Mouse (Mus musculus) heart, embryonic 15.5 days (tissue): ENCODE measurements around the gene Ambra1. TPM values are rescaled to one million over a fixed set of nuclear protein-coding genes. Genes with fewer than 3 reads are reported as not detected.

Experiments used
- ATAC-seq: fragments of 200-750 bp; cut with Nextera tagmentation; replicated peaks from 2 replicates; pipeline ENCODE4 v1.8.0; 2017; ENCODE audit warnings: low read depth, moderate TSS enrichment; ENCODE audit not compliant: insufficient number of reproducible peaks, insufficient read depth, low FRiP score
- H3K27ac ChIP-seq: fragments of 300-500 bp; sonication (generic); 2 replicates; pipeline ENCODE4 v1.5.1; 2015; ENCODE audit warnings: mild to moderate bottlenecking, inconsistent platforms
- H3K27me3 ChIP-seq: fragments of 300-500 bp; sonication (generic); 2 replicates; pipeline ENCODE4 v1.6.1; 2015; ENCODE audit warnings: inconsistent platforms
- H3K36me3 ChIP-seq: fragments of 300-500 bp; sonication (generic); 2 replicates; pipeline ENCODE4 v1.6.1; 2015; ENCODE audit warnings: mild to moderate bottlenecking, inconsistent platforms
- H3K4me1 ChIP-seq: fragments of 300-500 bp; sonication (generic); replicated peaks from 2 replicates; pipeline ENCODE4 v1.6.1; 2015; ENCODE audit warnings: inconsistent platforms
- H3K4me2 ChIP-seq: fragments of 300-500 bp; sonication (generic); 2 replicates; pipeline ENCODE4 v1.6.1; 2015; ENCODE audit warnings: inconsistent platforms, mild to moderate bottlenecking, moderate library complexity
- H3K4me3 ChIP-seq: fragments of 300-500 bp; sonication (generic); 2 replicates; pipeline ENCODE4 v1.5.1; 2015; ENCODE audit warnings: mild to moderate bottlenecking, inconsistent platforms
- H3K9ac ChIP-seq: fragments of 300-500 bp; sonication (generic); 2 replicates; pipeline ENCODE4 v1.6.1; 2015; ENCODE audit warnings: mild to moderate bottlenecking, inconsistent platforms
- H3K9me3 ChIP-seq: fragments of 300-500 bp; sonication (generic); replicated peaks from 2 replicates; pipeline ENCODE4 v1.6.1; 2016; ENCODE audit warnings: inconsistent platforms
- WGBS: fragments of 180-500 bp; shearing (Covaris S2); methylation state at CpG from one replicate; pipeline ENCODE4 v1.1.7; 2015; ENCODE audit warnings: mixed read lengths; 5-methylcytosine and 5-hydroxymethylcytosine counted together
- polyA plus RNA-seq: library from polyadenylated mRNA; unstranded; fragments of >200 nt; fragmentation: Nextera tagmentation; extraction: Ambion mirVana; gene quantifications from 2 replicates; pipeline ENCODE4 v1.2.1, GENCODE M21; 2015

Gene Ambra1
- polyA plus RNA-seq, 1 experiment from 2014 or later = 8.6 TPM

GRCm38 (mm10) chr2:91945483-91945882 is 215.5 kb downstream of the Ambra1 start, which contains the start of gene Gm9821:
TSS of gene Gm9821 (plus strand) at chr2:91945703.
- H3K27ac ChIP-seq = 0 out of 2 replicates have a peak within 1 kb of the TSS, but pooled peaks have one; percentile 9
- WGBS = 90% methylated on average over 18 of the region's 18 CpGs
- no peak within 1 kb of the TSS for H3K9ac ChIP-seq
- ATAC-seq = no peak
- peaks cover 17% of the 10 kb centered on the region for H3K36me3 ChIP-seq
- H3K4me2 ChIP-seq = peak within 1 kb of the TSS; percentile 48
- no peak within 1 kb of the TSS for H3K4me3 ChIP-seq
- no peaks in the 10 kb centered on the region for H3K27me3 ChIP-seq
- no peaks in the 10 kb centered on the region for H3K9me3 ChIP-seq
- peaks cover 69% of the 10 kb centered on the region for H3K4me1 ChIP-seq

DNA sequence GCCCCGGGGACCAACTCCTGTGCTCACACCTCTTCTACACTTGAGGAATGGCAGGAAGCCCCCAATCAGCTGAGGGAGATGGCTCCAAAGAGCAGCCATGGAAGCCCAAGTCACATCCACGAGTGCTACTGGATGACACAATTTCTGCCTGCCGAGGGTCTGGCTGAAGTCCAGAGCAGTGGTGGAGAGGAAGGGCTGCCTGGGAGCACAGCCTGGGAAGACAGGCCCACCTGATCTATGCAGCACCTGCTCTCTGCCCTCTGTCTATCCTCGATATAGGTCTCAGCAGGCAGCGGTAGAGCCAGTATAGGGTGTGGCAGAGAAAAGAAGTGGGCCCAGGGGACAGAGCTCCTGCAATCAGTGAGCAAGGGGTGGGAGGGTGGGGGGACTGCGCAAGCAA is 216.9 kb downstream of the Ambra1 start:
- peak overlapping the region; percentile 18; the same call in 1 of the 2 replicates for H3K9ac ChIP-seq
- H3K9me3 ChIP-seq = no peaks in the 10 kb centered on the region
- H3K4me2 ChIP-seq = peak overlapping the region; percentile 48
- peaks cover 12% of the 10 kb centered on the region for H3K36me3 ChIP-seq
- no peak overlapping the region for H3K4me3 ChIP-seq
- no peak for ATAC-seq
- H3K27me3 ChIP-seq = no peaks in the 10 kb centered on the region
- H3K4me1 ChIP-seq = peaks cover 77% of the 10 kb centered on the region
- WGBS = 31% methylated on average over 6 of the region's 6 CpGs
- H3K27ac ChIP-seq = peak overlapping the region; percentile 55

- Histone ChIP-seq H3K9me3 (no peaks in the 10 kb centered on the region), H3K4me1 (peaks cover 77% of the 10 kb centered on the region), H3K27me3 (no peaks in the 10 kb centered on the region), H3K4me2 (peak overlapping the region; percentile 48), H3K27ac (peak overlapping the region; percentile 98), H3K4me3 (peak overlapping the region; percentile 8), H3K9ac (peak overlapping the region; percentile 18; the same call in 1 of the 2 replicates), H3K36me3 (peaks cover 5% of the 10 kb centered on the region; the same call in 1 of the 2 replicates)
- ATAC-seq = no peak
- WGBS = 39% methylated on average over 11 of the region's 11 CpGs
These were observed 217.6 kb downstream of the Ambra1 start for GRCm38 (mm10) chr2:91947397-91948150.

- Histone ChIP-seq H3K4me2 (peak overlapping the region; percentile 48), H3K9ac (0 out of 2 replicates have a peak overlapping the region, but pooled peaks have one; percentile 18), H3K4me1 (peaks cover 78% of the 10 kb centered on the region), H3K27me3 (no peaks in the 10 kb centered on the region), H3K36me3 (0 out of 2 replicates have a peak, but pooled peaks cover 5% of the 10 kb centered on the region), H3K9me3 (no peaks in the 10 kb centered on the region), H3K4me3 (peak overlapping the region; percentile 8), H3K27ac (peak overlapping the region; percentile 98)
- 51% methylated on average over 6 of the region's 6 CpGs for WGBS
- ATAC-seq = no peak
These were observed 218.2 kb downstream of the Ambra1 start for GRCm38 (mm10) chr2:91948151-91948509.

- Histone ChIP-seq H3K4me1 (peaks cover 85% of the 10 kb centered on the region), H3K27ac (peak overlapping the region; percentile 98), H3K4me3 (peak overlapping the region; percentile 52), H3K27me3 (no peaks in the 10 kb centered on the region), H3K9ac (peak overlapping the region; percentile 59; the same call in 1 of the 2 replicates), H3K4me2 (peak overlapping the region; percentile 63), H3K36me3 (no peaks in the 10 kb centered on the region), H3K9me3 (no peaks in the 10 kb centered on the region)
- ATAC-seq = no peak
- WGBS = 49% methylated on average over 3 of the region's 3 CpGs
These were observed 218.9 kb downstream of the Ambra1 start for GRCm38 (mm10) chr2:91948792-91949241.

- peak; percentile 73 for ATAC-seq
- Histone ChIP-seq H3K4me3 (peak overlapping the region; percentile 52), H3K9ac (peak overlapping the region; percentile 59), H3K4me1 (peaks cover 88% of the 10 kb centered on the region), H3K36me3 (no peaks in the 10 kb centered on the region), H3K27ac (peak overlapping the region; percentile 98), H3K4me2 (peak overlapping the region; percentile 63), H3K27me3 (no peaks in the 10 kb centered on the region), H3K9me3 (no peaks in the 10 kb centered on the region)
- WGBS = 45% methylated on average over 17 of the region's 17 CpGs
These were observed 219.7 kb downstream of the Ambra1 start for GRCm38 (mm10) chr2:91949411-91950274.

- 11% methylated on average over 15 of the region's 15 CpGs for WGBS
- peak; percentile 77 for ATAC-seq
- Histone ChIP-seq H3K9ac (peak overlapping the region; percentile 59), H3K4me2 (peak overlapping the region; percentile 63), H3K27me3 (no peaks in the 10 kb centered on the region), H3K36me3 (no peaks in the 10 kb centered on the region), H3K27ac (peak overlapping the region; percentile 98), H3K4me3 (peak overlapping the region; percentile 52), H3K4me1 (peaks cover 88% of the 10 kb centered on the region), H3K9me3 (no peaks in the 10 kb centered on the region)
These were observed 220.5 kb downstream of the Ambra1 start for GRCm38 (mm10) chr2:91950275-91951085.

DNA sequence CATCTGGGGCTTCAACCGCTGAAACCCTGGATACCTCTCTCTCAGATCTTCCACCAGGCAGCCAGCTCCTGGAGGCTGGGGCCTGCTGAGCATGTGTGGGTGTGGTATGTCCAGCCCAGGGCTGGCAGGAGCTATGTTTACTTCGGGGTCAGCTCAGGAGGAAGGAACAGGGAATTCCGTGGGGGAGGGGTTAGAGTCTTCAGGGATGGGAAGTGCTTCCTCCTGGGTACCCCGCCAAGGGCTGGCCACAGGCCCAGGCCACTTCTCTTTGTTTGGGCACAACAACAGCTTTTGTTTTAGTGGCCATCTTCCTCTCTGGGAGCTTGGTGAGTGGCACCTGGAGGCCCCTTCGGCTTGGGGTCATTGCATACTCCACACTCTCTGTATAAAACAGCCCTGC is 223.9 kb downstream of the Ambra1 start:
- Histone ChIP-seq H3K4me3 (no peak overlapping the region), H3K9me3 (no peaks in the 10 kb centered on the region), H3K36me3 (no peaks in the 10 kb centered on the region), H3K27ac (peak overlapping the region; percentile 89), H3K27me3 (no peaks in the 10 kb centered on the region), H3K4me2 (peak overlapping the region; percentile 11; the same call in 1 of the 2 replicates), H3K9ac (no peak overlapping the region), H3K4me1 (peaks cover 89% of the 10 kb centered on the region)
- WGBS = 15% methylated on average over 5 of the region's 5 CpGs
- peak; percentile 39 for ATAC-seq

GRCm38 (mm10) chr2:91955121-91955591 is 225.2 kb downstream of the Ambra1 start:
- no peaks in the 10 kb centered on the region for H3K9me3 ChIP-seq
- H3K4me1 ChIP-seq = peaks cover 88% of the 10 kb centered on the region
- H3K27ac ChIP-seq = peak overlapping the region; percentile 89
- H3K36me3 ChIP-seq = no peaks in the 10 kb centered on the region
- WGBS = 68% methylated on average over 4 of the region's 4 CpGs
- no peak overlapping the region for H3K4me3 ChIP-seq
- 0 out of 2 replicates have a peak overlapping the region, but pooled peaks have one; percentile 26 for H3K9ac ChIP-seq
- ATAC-seq = no peak
- H3K27me3 ChIP-seq = no peaks in the 10 kb centered on the region
- no peak overlapping the region for H3K4me2 ChIP-seq

- H3K4me1 ChIP-seq = peaks cover 81% of the 10 kb centered on the region
- no peak overlapping the region for H3K9ac ChIP-seq
- H3K27ac ChIP-seq = 0 out of 2 replicates have a peak overlapping the region, but pooled peaks have one; percentile 89
- H3K9me3 ChIP-seq = no peaks in the 10 kb centered on the region
- H3K4me3 ChIP-seq = no peak overlapping the region
- no peaks in the 10 kb centered on the region for H3K36me3 ChIP-seq
- no peak for ATAC-seq
- WGBS = 77% methylated on average over 6 of the region's 6 CpGs
- no peak overlapping the region for H3K4me2 ChIP-seq
- no peaks in the 10 kb centered on the region for H3K27me3 ChIP-seq
These were observed 225.9 kb downstream of the Ambra1 start for GRCm38 (mm10) chr2:91955875-91956274.
